Mouse (Mus musculus) megakaryocyte, embryonic 14.5 days (primary cell): ENCODE measurements at regions not wholly inside any gene's neighbourhood (a gene's known extent, or its start where the extent isn't known, plus 50 kb on each side); places are given as distances from the start of the nearest gene placed in this dataset.
A peak's percentile ranks its signal among the peaks of the same experiment; 100 is the strongest.

Experiments used
- H3K27me3 ChIP-seq: replicated peaks from 2 replicates; pipeline ENCODE3; 2012; ENCODE audit warnings: inconsistent platforms
- H3K36me3 ChIP-seq: replicated peaks from 2 replicates; pipeline ENCODE3; 2012; ENCODE audit warnings: low read length, inconsistent platforms, mixed read lengths
- H3K4me1 ChIP-seq: 2 replicates; pipeline ENCODE4 v1.6.1; 2012; ENCODE audit warnings: inconsistent platforms
- H3K4me3 ChIP-seq: replicated peaks from 2 replicates; pipeline ENCODE3; 2012; ENCODE audit warnings: moderate library complexity, mild to moderate bottlenecking, inconsistent platforms
- H3K9me3 ChIP-seq: 2 replicates; pipeline ENCODE4 v1.6.1; 2012; ENCODE audit warnings: inconsistent platforms
- FLI1 ChIP-seq: IDR thresholded peaks from 2 replicates; pipeline ENCODE4 v1.6.1; 2012; ENCODE audit warnings: low read length, inconsistent platforms, mixed read lengths
- GATA1 ChIP-seq: IDR thresholded peaks from 3 replicates; pipeline ENCODE4 v1.6.1; 2012; ENCODE audit warnings: mixed read lengths, low read length, inconsistent platforms, borderline replicate concordance

GRCm38 (mm10) chr5:15846790-15847189 lies 87.7 kb upstream of the Cacna2d1 start:
- no peaks in the 10 kb centered on the region for H3K4me1 ChIP-seq
- H3K9me3 ChIP-seq: peaks cover 3% of the 10 kb centered on the region; the same call in 1 of the 2 replicates
- no peaks in the 10 kb centered on the region for H3K27me3 ChIP-seq
- TF ChIP-seq GATA1: no peak
- TF ChIP-seq FLI1: no peak
- H3K4me3 ChIP-seq: no peak overlapping the region
- H3K36me3 ChIP-seq: no peaks in the 10 kb centered on the region

GRCm38 (mm10) chr5:15849520-15849919 lies 85.0 kb upstream of the Cacna2d1 start:
- no peak for TF ChIP-seq GATA1
- H3K36me3 ChIP-seq: no peaks in the 10 kb centered on the region
- H3K9me3 ChIP-seq: peaks cover 5% of the 10 kb centered on the region; the same call in 1 of the 2 replicates
- H3K4me1 ChIP-seq: no peaks in the 10 kb centered on the region
- no peaks in the 10 kb centered on the region for H3K27me3 ChIP-seq
- no peak overlapping the region for H3K4me3 ChIP-seq

GRCm38 (mm10) chr5:15850126-15850801 lies 84.2 kb upstream of the Cacna2d1 start:
- Histone ChIP-seq H3K27me3 (no peaks in the 10 kb centered on the region), H3K4me1 (no peaks in the 10 kb centered on the region), H3K36me3 (no peaks in the 10 kb centered on the region), H3K4me3 (no peak overlapping the region), H3K9me3 (peaks cover 5% of the 10 kb centered on the region; the same call in 1 of the 2 replicates)
- TF ChIP-seq FLI1 (no peak), GATA1 (no peak)

GRCm38 (mm10) chr5:15854752-15855151 lies 79.7 kb upstream of the Cacna2d1 start:
- Histone ChIP-seq H3K4me1 (no peaks in the 10 kb centered on the region), H3K36me3 (no peaks in the 10 kb centered on the region), H3K27me3 (no peaks in the 10 kb centered on the region), H3K9me3 (peaks cover 5% of the 10 kb centered on the region; the same call in 1 of the 2 replicates), H3K4me3 (no peak overlapping the region)
- TF ChIP-seq FLI1 (no peak), GATA1 (no peak)

- TF ChIP-seq FLI1 (no peak), GATA1 (no peak)
- H3K4me3 ChIP-seq: no peak overlapping the region
- H3K4me1 ChIP-seq: no peaks in the 10 kb centered on the region
- H3K36me3 ChIP-seq: no peaks in the 10 kb centered on the region
- peaks cover under 1% of the 10 kb centered on the region; the same call in 1 of the 2 replicates for H3K9me3 ChIP-seq
- no peaks in the 10 kb centered on the region for H3K27me3 ChIP-seq
Observed at GRCm38 (mm10) chr5:15857034-15857433, 77.5 kb upstream of the Cacna2d1 start.

- H3K4me3 ChIP-seq: no peak overlapping the region
- no peaks in the 10 kb centered on the region for H3K27me3 ChIP-seq
- H3K9me3 ChIP-seq: peaks cover 11% of the 10 kb centered on the region
- no peak for TF ChIP-seq FLI1
- TF ChIP-seq GATA1: no peak
- H3K4me1 ChIP-seq: no peaks in the 10 kb centered on the region
- no peaks in the 10 kb centered on the region for H3K36me3 ChIP-seq
Observed at GRCm38 (mm10) chr5:15874065-15874464, 60.4 kb upstream of the Cacna2d1 start.

- peak overlapping the region; percentile 8 for H3K4me3 ChIP-seq
- TF ChIP-seq GATA1 (no peak), FLI1 (no peak)
Observed at GRCm38 (mm10) chr5:15883004-15883403, 51.5 kb upstream of the Cacna2d1 start.

More at GRCm38 (mm10) chr5:15883004-15883403, 51.5 kb upstream of the Cacna2d1 start:
- H3K27me3 ChIP-seq: no peaks in the 10 kb centered on the region
- H3K9me3 ChIP-seq: peaks cover 10% of the 10 kb centered on the region; the same call in 1 of the 2 replicates
- H3K36me3 ChIP-seq: no peaks in the 10 kb centered on the region
- H3K4me1 ChIP-seq: no peaks in the 10 kb centered on the region
